Mouse (Mus musculus) ES-Bruce4 (cell line): ENCODE results near the gene Kctd19. TPM values are rescaled to one million over a fixed set of nuclear protein-coding genes. Genes with fewer than 3 reads are reported as not detected.

Experiments used
- H3K27ac ChIP-seq: 2 replicates; pipeline ENCODE4 v1.5.1; 2012; ENCODE audit warnings: low read length, inconsistent platforms; ENCODE audit not compliant: insufficient read depth
- H3K27me3 ChIP-seq: 2 replicates; pipeline ENCODE4 v1.6.1; 2012; ENCODE audit warnings: mild to moderate bottlenecking, low read length, inconsistent platforms; ENCODE audit not compliant: control insufficient read depth, poor library complexity, insufficient read depth, severe bottlenecking
- H3K36me3 ChIP-seq: 2 replicates; pipeline ENCODE4 v1.6.1; 2012; ENCODE audit warnings: inconsistent platforms, mild to moderate bottlenecking, low read length, moderate library complexity; ENCODE audit not compliant: control insufficient read depth, poor library complexity, insufficient read depth, severe bottlenecking
- H3K4me1 ChIP-seq: one replicate; pipeline ENCODE4 v1.8.1; 2011; ENCODE audit warnings: low read length; ENCODE audit not compliant: control insufficient read depth, insufficient read depth
- H3K4me3 ChIP-seq: 2 replicates; pipeline ENCODE4 v1.5.1; 2011; ENCODE audit warnings: low read depth, mild to moderate bottlenecking, low read length
- H3K9ac ChIP-seq: 2 replicates; pipeline ENCODE4 v1.6.1; 2012; ENCODE audit warnings: low read depth, mild to moderate bottlenecking, inconsistent platforms; ENCODE audit not compliant: poor library complexity, severe bottlenecking
- H3K9me3 ChIP-seq: replicated peaks from 2 replicates; pipeline ENCODE4 v1.6.1; 2012; ENCODE audit warnings: mild to moderate bottlenecking, low read length, inconsistent platforms; ENCODE audit not compliant: control insufficient read depth, poor library complexity, insufficient read depth, severe bottlenecking
- CTCF ChIP-seq: IDR thresholded peaks from one replicate; pipeline ENCODE4 v1.8.1; 2011; ENCODE audit warnings: low read depth, low read length
- EP300 ChIP-seq: IDR thresholded peaks from 2 replicates; pipeline ENCODE4 v1.6.1; 2011; ENCODE audit warnings: low read depth, low read length; ENCODE audit not compliant: insufficient read depth
- POLR2A ChIP-seq: IDR thresholded peaks from one replicate; pipeline ENCODE4 v1.8.1; 2011; ENCODE audit warnings: low read length; ENCODE audit not compliant: insufficient read depth
- polyA plus RNA-seq: library from polyadenylated mRNA; stranded (reverse); fragments of >200 nt; gene quantifications from 2 replicates; pipeline ENCODE4 v1.2.4, GENCODE M21; 2011; ENCODE audit warnings: low read depth; ENCODE audit not compliant: missing spikeins, insufficient read depth, insufficient read length

The Kctd19 gene
- polyA plus RNA-seq, 1 experiment: 3.7 TPM

DNA sequence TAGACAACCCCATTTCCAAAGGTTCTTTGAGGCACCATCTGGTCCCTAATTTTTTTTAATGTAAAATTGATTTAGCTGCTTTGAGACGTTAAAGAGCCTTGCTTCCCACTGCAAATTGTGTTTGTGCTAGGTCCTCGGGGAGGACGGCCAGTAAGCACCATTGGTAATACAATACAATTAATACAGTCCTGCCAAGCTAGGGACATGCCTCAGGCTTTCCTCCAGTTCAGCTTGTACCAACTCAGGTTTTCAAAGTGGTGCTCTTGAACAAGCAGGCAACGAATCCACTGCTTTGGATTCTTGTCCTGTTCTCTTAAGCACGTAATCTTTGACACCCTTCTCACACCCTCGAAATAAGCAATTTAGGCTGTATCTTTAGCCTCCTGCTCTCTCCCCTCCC is 19.7 kb upstream of the Kctd19 start:
- TF ChIP-seq POLR2A (no peak), EP300 (no peak), CTCF (no peak)
- no peak overlapping the region for H3K9ac ChIP-seq
- H3K4me3 ChIP-seq: no peak overlapping the region
- no peaks in the 10 kb centered on the region for H3K9me3 ChIP-seq
- no peaks in the 10 kb centered on the region for H3K4me1 ChIP-seq
- H3K36me3 ChIP-seq: no peaks in the 10 kb centered on the region
- H3K27me3 ChIP-seq: no peaks in the 10 kb centered on the region; the same call in 1 of the 2 replicates
- H3K27ac ChIP-seq: no peak overlapping the region

DNA sequence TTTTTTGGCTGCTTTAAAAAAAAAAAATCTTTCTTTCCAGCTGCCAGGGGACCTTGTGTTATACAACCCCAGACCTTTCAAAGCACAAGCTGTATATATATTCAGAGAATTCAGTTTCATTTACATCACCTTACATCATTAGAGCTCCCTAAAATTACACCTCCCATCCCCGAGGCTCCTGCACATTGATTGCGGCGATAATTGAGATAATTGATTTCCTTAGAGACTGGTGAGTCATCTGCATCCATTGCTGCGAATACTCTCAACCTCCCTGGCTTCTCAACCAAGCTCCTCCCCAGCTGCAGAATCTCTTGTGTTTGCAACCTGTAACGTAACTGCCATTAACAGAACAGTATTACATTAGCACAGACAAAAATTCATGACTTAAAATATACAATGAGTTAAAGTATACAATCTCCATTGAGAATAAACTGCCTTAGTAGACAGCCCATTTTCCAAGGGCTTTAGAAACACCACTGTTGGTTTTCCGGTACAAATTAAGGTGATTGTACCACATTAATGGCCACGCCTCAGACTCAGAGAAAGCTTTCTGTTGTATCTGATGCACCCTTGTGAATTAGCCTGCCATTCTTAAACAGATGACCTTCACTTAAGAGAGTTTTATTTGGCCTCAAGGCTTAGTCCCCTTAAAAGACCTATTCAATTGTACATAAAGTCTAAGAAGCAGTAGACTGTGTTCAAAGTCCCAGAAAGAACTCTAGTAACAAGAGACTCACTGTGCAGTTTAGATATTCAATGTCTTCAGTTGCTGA is 18.6 kb upstream of the Kctd19 start:
- Histone ChIP-seq H3K9ac (no peak overlapping the region), H3K36me3 (no peaks in the 10 kb centered on the region), H3K27ac (no peak overlapping the region), H3K9me3 (no peaks in the 10 kb centered on the region), H3K4me1 (no peaks in the 10 kb centered on the region), H3K4me3 (no peak overlapping the region), H3K27me3 (no peaks in the 10 kb centered on the region; the same call in 1 of the 2 replicates)
- TF ChIP-seq CTCF (no peak), EP300 (no peak), POLR2A (no peak)

GRCm38 (mm10) chr8:105426878-105427277 is 13.6 kb upstream of the Kctd19 start:
- TF ChIP-seq CTCF (no peak), POLR2A (no peak), EP300 (no peak)
- no peak overlapping the region for H3K4me3 ChIP-seq
- H3K36me3 ChIP-seq: no peaks in the 10 kb centered on the region
- H3K27me3 ChIP-seq: no peaks in the 10 kb centered on the region; the same call in 1 of the 2 replicates
- no peaks in the 10 kb centered on the region for H3K9me3 ChIP-seq
- no peaks in the 10 kb centered on the region for H3K4me1 ChIP-seq
- H3K27ac ChIP-seq: no peak overlapping the region
- no peak overlapping the region for H3K9ac ChIP-seq

GRCm38 (mm10) chr8:105422006-105422405 is 8.7 kb upstream of the Kctd19 start:
- no peak overlapping the region for H3K9ac ChIP-seq
- no peaks in the 10 kb centered on the region for H3K36me3 ChIP-seq
- H3K4me3 ChIP-seq: no peak overlapping the region
- H3K27me3 ChIP-seq: no peaks in the 10 kb centered on the region
- H3K9me3 ChIP-seq: peaks cover 4% of the 10 kb centered on the region; the same call in 1 of the 2 replicates
- no peaks in the 10 kb centered on the region for H3K4me1 ChIP-seq
- no peak overlapping the region for H3K27ac ChIP-seq
- TF ChIP-seq POLR2A (no peak), EP300 (no peak), CTCF (no peak)

DNA sequence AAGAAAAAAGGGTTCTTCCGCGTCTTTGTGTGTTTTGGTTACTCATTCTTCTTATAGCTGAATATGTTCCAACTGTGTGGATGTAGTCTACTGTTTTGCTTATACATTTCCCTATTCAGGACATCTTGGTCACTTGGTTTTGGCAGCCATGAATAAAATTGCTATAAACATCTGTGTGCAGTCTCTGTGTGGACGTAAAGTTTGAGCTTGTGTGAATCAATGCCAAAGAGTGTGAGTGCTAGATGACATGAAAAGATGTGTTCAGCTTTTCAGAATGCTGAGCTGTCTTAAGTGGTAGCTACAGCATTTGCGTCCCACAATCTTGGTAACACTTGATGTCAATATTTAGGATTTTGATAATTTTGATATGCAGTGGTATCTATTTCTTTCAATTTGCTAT is 6.5 kb upstream of the Kctd19 start:
- Histone ChIP-seq H3K9ac (no peak overlapping the region), H3K27ac (no peak overlapping the region), H3K27me3 (no peaks in the 10 kb centered on the region), H3K9me3 (peaks cover 7% of the 10 kb centered on the region), H3K4me3 (no peak overlapping the region), H3K4me1 (no peaks in the 10 kb centered on the region), H3K36me3 (no peaks in the 10 kb centered on the region)
- TF ChIP-seq POLR2A: no peak
- no peak for TF ChIP-seq EP300
- no peak for TF ChIP-seq CTCF

DNA sequence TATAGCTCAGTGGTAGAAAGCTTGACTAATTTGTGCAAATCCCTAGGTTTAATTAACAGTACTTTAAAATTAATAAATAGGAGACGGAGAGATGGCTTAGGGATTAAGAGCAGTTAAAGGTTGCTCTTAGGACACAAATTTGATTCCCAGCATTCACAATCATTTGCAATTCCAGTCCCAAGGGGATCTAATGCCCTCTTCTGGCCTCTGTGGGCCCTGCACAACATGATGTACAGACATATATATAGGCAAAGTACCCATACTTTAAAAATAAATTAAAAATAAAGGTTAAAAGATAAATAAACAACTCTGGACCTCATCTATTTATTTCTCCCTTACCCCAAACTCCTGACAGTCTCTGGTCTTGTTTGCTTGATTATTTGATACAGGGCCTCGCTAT is 5.7 kb upstream of the Kctd19 start:
- Histone ChIP-seq H3K9me3 (peaks cover 7% of the 10 kb centered on the region), H3K4me3 (no peak overlapping the region), H3K9ac (no peak overlapping the region), H3K4me1 (no peaks in the 10 kb centered on the region), H3K27me3 (no peaks in the 10 kb centered on the region), H3K36me3 (no peaks in the 10 kb centered on the region), H3K27ac (no peak overlapping the region)
- TF ChIP-seq POLR2A (no peak), CTCF (no peak), EP300 (no peak)
